Mouse (Mus musculus) natural killer cell, adult 2 months (primary cell): ENCODE data around the gene Lamtor3.
A peak's percentile ranks its signal among the peaks of the same experiment; 100 is the strongest.
"Not testable (repeated sequence)": the region's sequence is repeated elsewhere in the genome, so short reads cannot be mapped to it uniquely, and the experiment has no call there.

Source experiments
- DNase-seq, 2 experiments: peaks; one replicate each; pipeline ENCODE4 v3.0.0; 2022; ENCODE audit warnings: low spot score in 2 of 2

The Lamtor3 gene

DNA sequence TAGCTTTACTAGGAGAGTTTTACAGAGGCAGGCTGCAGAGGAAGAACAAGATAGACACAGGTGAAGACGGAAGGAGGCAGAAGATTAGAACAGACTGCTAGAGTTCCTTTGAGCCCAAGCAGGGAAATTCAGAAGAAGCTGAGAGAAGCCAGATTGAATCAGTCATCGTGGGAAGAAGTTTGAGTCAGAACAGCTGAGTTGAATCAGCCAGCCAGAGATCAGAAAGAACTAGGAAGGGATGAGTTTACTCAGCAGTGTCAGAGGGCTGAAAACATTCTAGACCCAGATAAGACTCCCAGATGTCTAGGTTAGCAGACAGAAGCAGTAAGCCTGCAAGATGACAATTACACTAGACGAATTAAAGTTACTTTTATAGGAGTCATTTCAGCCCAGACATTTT lies 15.7 kb downstream of the Lamtor3 start:
- DNase-seq, result no peak

DNA sequence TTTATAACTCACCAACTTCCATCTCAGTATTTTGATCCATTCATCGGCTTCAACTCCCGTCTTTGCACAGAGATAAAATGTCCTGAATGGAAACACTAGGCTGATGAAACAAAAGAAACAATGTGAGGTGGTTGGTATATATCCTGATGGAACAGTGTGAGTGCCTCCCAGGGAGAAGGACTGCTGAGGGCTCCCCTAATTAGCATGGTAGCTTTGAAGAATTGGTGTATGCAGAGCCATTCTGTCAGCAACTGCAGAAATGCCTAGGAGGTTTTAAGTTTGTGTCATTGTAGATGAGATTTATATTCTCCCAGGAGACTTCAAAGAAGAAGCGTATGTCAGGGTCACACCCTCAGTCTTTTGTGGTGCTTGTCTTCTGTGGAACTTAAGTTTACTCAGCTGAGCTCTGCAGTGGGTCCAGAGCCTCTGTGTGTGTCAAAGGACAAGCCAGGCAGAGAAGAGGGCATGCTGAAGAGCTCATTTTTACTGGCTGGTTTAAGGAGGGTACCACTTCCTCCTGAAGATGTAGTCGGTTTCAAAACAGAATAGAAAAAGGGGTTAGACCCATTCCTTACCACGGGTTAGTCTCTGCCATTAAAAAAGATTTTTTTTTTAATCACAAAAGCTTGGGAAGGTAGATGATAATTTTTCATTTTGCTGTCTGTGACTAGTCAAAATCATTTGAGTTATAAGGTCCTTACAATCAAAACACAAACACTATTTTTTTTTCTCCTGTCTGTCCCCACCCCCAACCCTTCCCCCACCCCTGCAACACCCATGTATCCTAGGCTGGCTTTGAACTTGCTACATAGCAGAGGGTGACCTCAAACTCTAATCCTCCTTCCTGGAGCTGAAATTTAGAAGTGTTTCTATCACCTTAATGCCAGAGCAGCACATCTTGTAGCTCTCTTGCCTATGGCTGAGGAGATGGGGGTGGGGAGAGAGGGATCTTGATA lies 17.5 kb downstream of the Lamtor3 start:
- DNase-seq, result no peak

GRCm38 (mm10) chr3:137936541-137936940 lies 18.2 kb downstream of the Lamtor3 start:
- DNase-seq, result no peak

- no peak for DNase-seq
These were observed 20.3 kb downstream of the Lamtor3 start for GRCm38 (mm10) chr3:137938608-137939007.

- no peak for DNase-seq
These were observed 22.5 kb downstream of the Lamtor3 start for GRCm38 (mm10) chr3:137940757-137941156.

GRCm38 (mm10) chr3:137941555-137941954 lies 23.2 kb downstream of the Lamtor3 start:
- no peak for DNase-seq

DNA sequence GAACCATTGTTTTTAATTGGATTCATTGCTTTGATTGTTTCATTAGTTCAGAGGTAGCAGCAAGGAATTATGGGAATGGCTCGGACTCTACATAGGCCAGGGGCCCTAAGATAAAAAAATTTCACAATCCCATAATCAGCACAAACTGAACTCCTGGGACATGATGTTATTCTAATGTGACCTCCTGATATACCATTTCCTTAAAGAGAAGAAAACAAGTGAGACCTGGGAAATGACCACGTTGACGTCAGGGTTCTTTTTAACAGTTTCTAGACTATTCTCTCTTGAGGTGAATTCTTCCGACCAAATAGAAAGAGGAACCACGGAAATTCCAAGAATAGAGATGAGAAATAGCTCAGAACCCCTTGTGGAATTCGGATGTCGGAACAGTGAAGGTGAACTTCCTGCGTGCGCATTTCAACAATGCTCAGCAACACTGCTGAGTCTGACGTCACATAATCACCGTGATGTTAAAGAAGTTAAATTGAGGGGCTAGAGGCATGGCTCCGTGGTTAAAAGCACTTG lies 23.9 kb downstream of the Lamtor3 start:
- no peak for DNase-seq

DNA sequence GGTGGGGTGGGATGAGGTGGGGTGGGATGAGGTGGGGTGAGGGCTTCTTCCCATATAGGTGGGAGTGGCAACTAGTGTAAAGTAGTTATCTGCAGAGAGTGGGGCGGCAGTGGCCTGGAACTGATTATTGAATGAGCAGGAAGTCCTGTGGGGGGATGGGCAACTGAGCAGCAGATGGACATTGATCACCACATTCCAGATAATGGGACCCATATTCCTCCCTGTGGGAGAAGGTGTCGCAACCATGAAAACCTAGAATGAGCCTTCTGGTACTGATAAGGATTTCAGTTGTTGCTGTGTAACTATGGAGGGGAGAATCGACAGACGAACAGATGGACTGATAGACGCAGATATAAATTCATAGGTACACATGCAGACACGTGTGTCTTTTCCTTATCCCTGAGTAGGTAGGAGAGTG lies 25.4 kb downstream of the Lamtor3 start:
- no peak for DNase-seq

- no peak for DNase-seq
These were observed 28.5 kb downstream of the Lamtor3 start for GRCm38 (mm10) chr3:137946827-137947226.

DNA sequence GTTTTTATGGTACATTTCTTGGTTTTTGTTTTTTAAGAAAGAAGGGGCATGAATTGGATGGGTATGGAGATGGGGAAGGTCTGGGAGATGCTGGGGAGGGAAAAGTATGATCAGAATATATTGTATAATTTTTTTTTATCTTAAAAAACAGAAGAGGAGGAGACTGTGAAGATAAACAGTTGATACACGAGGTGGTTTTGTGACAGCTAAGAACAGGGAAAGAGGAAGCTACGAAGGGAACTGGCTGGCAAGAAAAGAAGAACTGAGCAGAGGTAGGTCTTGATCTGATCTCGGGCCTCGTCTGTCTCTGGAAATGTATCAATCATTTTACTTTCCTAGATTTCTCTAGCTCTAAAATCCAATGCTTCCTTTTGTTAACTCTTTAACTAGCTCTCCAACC lies 29.2 kb downstream of the Lamtor3 start:
- DNase-seq, result no peak

DNA sequence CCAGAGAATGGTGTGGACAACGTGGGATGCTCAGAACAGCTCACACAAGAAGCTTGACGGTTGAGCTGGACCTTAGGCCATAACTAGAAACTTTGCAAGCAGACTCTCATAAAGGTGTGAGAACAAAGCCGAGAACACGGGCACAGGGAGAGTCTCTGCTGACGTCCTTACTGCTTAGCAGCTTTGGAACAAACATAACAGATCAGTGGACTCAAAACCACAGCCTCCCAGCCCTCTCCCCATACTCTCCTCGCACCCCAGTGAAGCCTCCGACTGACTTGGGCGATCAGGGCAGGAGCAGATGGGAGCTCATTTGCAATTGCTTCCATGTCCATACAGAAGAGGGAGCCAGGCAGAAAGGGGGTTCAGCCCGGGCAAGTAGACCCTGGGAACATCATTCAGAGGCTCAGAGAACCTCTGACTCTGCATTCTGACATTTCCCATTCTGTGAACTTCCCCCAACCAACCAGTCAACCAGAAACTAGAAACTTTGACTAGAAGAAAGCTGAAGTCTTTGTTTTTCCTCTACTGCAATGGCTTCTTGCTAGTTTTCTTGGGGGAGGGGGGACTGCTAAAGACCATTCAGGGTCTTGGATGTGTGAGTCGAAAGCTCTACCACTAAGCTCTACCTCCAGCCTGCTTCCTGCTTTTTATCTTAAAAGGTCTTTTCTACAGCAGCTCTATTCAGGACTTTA lies 32.0 kb downstream of the Lamtor3 start:
- DNase-seq, result no peak

DNA sequence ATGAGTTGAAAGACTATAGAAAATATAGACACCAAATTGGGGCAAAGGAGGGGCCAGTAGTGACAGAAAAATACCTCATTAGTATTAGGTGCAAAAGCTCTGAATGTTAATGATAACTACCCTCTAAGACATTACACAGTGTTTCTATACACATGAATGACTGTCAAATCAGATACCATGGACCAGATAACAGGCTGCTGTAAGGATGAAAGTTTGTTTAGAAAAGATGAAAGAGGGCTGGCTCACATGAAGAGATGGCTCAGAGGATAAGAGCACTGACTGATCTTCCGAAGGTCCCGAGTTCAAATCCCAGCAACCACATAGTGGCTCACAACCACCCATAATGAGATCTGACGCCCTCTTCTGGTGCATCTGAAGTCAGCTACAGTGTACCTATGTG lies 33.0 kb downstream of the Lamtor3 start:
- not testable (repeated sequence) for DNase-seq

DNA sequence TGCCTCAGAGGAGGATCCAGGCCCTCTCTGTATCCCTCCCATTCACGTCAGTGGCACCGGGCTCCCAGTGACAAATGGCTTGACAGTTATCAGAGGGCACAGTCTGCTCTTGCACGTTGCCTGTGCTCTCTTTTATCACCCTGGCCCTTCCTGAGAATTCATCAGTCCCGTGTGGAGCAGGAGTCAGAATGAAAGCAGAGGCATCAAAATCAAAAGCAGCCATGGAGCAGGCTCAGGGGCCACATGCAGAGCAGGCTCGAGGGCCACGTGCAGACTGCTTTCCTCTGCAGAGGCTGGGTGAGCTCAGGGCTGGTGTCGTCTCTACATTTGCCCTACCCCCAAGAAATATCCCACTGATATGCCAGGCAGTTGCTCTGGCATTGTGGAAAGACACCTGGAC lies 33.5 kb downstream of the Lamtor3 start:
- DNase-seq, result no peak

DNA sequence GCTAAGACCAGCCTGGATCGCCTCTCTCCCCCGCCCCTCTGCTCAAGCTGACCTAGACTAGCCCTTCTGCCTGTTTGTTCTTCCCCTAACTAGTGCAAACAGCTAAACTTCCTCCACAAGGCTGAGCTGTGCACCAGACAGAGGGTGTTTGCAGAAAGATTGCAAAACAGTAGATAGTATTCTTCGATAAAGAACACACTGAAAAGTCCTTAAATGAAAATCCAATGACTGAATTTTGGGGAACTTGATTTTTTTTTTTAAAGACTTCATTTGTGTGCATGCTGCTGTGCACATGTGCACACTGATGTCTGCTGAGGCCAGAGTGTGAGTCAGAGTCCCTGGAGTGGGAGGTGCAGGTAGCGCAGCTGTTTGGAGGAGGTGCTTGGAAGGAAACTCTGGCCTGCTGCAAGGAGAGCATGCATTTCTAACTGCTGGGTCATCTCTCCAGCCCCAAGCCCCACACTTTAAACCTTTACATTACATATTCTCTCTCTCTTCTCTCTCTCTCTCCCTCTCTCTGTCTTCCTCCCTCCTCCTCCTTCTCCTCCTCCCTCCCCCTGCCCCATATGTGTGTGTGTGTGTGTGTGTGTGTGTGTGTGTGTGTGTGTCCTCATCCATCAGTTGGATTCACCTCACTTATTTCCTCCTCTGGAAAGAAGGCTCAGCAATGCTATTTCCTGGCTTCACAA lies 34.1 kb downstream of the Lamtor3 start:
- peak in 1 of 2 experiments; percentile 51 for DNase-seq

DNA sequence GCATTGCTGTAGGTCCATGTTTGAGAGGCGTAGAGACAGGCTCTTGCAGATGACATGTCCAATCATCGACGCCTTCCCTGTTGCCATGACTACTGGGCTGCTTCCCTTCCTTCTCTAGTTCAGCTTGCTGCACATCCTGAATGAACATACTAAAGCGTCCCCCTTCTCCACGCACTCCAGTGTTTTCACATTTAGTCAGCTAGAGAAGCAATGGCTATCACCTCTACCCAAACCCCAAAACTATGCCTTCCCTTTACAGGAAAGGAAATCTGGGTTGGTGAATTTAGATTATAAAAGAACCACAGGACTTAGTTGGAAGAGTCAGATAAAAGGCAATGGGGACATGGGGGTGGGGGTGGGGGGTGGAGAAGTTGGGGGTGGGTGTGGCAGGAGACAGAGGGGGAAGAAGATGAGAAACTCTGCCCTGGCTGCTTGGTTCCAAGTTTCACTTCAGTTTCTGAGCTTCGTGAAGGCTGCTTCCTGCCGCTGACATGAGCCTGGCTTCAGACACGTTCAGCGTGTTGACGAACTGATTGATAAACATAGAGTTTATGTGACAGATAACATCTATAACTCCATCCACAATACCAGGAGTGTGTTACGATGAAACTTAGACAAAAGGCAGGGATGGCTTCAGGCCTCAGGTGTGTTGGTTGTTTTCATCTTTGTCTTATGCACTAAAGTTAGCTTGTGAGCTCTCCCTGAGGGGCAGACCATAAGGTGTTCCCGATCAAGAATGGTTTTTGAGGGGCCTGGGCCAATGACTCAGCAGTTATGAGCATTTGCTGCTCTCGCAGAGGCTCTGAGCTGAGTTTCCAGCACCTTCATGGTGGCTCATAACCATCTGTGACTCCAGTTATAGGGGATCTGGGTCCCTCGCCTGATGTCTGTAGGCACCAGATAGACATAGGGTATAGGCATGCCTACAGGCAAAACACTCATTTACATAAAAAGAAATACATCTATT lies 34.9 kb downstream of the Lamtor3 start:
- DNase-seq, result peak in 1 of 2 experiments; percentile 65

DNA sequence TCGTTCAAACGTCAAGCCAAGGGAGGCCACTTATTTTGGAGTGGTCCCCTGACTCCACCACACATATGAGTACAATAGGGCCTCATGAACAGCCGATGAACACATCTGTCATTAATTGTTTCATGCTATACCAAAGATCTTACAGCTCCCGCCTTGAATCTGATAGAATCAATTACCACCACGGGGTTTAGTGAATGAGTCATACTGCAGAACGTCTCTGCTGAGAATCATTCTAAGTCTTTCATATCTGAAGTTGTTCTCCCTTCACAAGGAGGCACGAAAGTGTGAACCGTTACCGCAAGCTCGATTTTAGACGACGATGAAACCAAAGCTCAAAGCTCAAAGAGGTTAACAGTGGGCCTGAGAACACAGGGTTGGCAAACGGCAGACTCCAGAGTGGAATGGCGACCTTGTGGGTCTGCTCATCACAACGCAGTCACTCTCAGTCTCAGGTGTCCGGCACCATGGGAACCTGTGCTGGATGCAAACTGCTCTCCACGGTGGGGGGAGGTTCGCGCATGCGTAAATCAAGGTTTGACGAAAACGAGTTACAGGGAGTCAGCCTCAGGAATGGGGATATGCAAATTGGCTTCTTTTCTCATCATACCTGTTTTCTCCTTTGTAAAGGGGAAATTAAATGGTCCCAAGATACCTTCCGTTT lies 36.1 kb downstream of the Lamtor3 start:
- peak; percentile 43 to 61 for DNase-seq

- DNase-seq, result peak; percentile 29 to 32
These were observed 37.3 kb downstream of the Lamtor3 start for GRCm38 (mm10) chr3:137955560-137956081.

GRCm38 (mm10) chr3:137957864-137958263 lies 39.6 kb downstream of the Lamtor3 start:
- DNase-seq, result no peak

- DNase-seq, result no peak
These were observed 40.0 kb downstream of the Lamtor3 start for GRCm38 (mm10) chr3:137958352-137958751.

DNA sequence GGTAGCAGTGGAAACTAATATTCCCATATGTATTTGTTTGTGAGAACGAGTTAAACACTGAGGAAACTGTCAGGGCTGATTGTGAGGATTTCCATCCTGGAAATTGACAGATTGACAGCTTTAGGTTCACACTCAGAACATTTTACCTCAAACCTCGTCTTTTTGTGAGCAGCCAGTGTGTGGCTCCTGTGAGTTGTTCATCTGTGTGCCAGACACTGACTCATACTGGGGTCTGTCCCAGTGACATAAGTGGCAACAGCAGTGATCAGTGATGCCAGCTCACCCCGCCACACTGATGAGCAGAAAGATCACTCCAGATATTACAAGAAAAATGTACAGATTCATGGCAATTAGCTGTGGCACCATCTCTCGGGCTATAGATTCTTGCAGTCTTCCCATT lies 41.1 kb downstream of the Lamtor3 start:
- no peak for DNase-seq
